Mouse (Mus musculus) limb, embryonic 12.5 days (tissue): ENCODE measurements around the gene Casz1. TPM values are rescaled to one million over a fixed set of nuclear protein-coding genes. Genes with fewer than 3 reads are reported as not detected.

Experiments used
- ATAC-seq: fragments of 200-750 bp; cut with Nextera tagmentation; 2 replicates; pipeline ENCODE4 v1.8.0; 2017; ENCODE audit warnings: low read depth, moderate TSS enrichment; ENCODE audit not compliant: insufficient number of reproducible peaks, insufficient read depth, low FRiP score, low TSS enrichment
- H3K27ac ChIP-seq: fragments of 300-500 bp; sonication (generic); 2 replicates; pipeline ENCODE4 v1.5.1; 2016; ENCODE audit warnings: mild to moderate bottlenecking, moderate library complexity
- H3K27me3 ChIP-seq: fragments of 300-500 bp; sonication (generic); 2 replicates; pipeline ENCODE4 v1.6.1; 2016; ENCODE audit warnings: mild to moderate bottlenecking, moderate library complexity
- H3K36me3 ChIP-seq: fragments of 300-500 bp; sonication (generic); 2 replicates; pipeline ENCODE4 v1.6.1; 2016; ENCODE audit warnings: mild to moderate bottlenecking, moderate library complexity
- H3K4me1 ChIP-seq: fragments of 300-500 bp; sonication (generic); replicated peaks from 2 replicates; pipeline ENCODE4 v1.6.1; 2016
- H3K4me2 ChIP-seq: fragments of 300-500 bp; sonication (generic); 2 replicates; pipeline ENCODE4 v1.6.1; 2016; ENCODE audit warnings: mild to moderate bottlenecking, moderate library complexity
- H3K4me3 ChIP-seq: fragments of 300-500 bp; sonication (generic); replicated peaks from 2 replicates; pipeline ENCODE4 v1.5.1; 2016; ENCODE audit warnings: mild to moderate bottlenecking
- H3K9ac ChIP-seq: fragments of 300-500 bp; sonication (generic); replicated peaks from 2 replicates; pipeline ENCODE4 v1.6.1; 2016; ENCODE audit warnings: mild to moderate bottlenecking, moderate library complexity
- H3K9me3 ChIP-seq: fragments of 300-500 bp; sonication (generic); 2 replicates; pipeline ENCODE4 v1.6.1; 2016; ENCODE audit warnings: mild to moderate bottlenecking, moderate library complexity
- WGBS: fragments of 180-500 bp; shearing (Covaris S2); methylation state at CpG from one replicate; pipeline ENCODE4 v1.1.7; 2016; 5-methylcytosine and 5-hydroxymethylcytosine counted together
- polyA plus RNA-seq: library from polyadenylated mRNA; unstranded; fragments of >200 nt; fragmentation: Nextera tagmentation; extraction: Ambion mirVana; gene quantifications from 2 replicates; pipeline ENCODE4 v1.2.1, GENCODE M21; 2016

Casz1 gene
- polyA plus RNA-seq, 1 experiment from 2014 or later = 4.7 TPM

DNA sequence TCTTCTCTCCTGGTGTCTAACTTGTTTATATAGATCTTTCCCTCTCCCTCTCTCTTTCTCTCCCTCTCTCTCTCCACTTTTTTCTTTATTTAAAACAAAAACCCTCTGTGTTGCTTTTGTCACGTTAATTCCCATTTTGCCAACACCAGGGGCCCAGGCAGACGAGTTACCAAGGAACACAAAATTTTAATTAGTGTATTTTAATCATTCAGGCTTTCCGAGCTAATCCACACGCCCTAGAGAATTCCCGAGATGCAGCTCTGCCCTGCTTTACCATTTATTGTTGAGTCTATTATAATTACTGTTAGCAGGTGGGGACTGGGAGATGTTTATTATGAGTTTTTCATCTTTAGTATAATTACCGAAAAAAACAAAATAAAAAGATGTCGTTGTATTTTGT, 56.4 kb downstream of the Casz1 start:
- Histone ChIP-seq H3K4me2 (peak overlapping the region; percentile 70), H3K4me1 (peaks cover 30% of the 10 kb centered on the region), H3K9me3 (no peaks in the 10 kb centered on the region), H3K36me3 (no peaks in the 10 kb centered on the region), H3K4me3 (peak overlapping the region; percentile 37), H3K27me3 (peaks cover 70% of the 10 kb centered on the region), H3K9ac (no peak overlapping the region; the same call in 1 of the 2 replicates), H3K27ac (0 out of 2 replicates have a peak overlapping the region, but pooled peaks have one; percentile 59)
- ATAC-seq = no peak
- 28% methylated on average over 7 of the region's 7 CpGs for WGBS

DNA sequence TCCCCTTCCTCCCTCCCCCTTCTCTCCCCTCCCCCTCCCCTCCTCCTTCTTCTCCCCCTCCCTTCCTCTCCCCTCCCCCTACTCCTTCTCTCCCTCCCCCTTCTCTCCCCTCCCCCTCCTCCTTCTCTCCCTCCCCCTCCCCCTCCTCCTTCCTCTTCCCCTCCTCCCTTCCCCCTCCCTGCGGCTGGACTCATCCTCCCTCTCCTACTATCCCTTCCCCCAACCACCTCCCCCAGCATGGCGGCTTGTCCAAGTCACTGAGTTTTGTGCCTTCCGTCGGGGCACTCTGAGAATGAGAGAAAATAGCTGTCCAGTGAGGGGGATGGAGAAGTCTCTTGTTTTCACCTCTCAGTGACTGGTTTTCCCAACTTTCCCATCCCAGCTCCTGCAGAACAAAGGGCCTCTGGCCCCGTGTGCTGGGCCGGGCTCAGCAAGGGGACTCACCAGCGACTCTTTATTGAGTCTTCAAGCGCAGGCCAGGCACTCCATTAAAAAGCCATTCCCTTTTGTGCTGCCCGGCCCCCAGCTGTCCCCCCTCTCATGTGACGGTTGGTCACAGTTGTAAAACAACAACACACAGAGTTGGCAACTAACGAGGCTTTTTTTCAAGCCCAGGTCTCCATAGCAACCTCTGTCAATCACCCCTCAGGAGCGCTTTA, 62.7 kb downstream of the Casz1 start:
- Histone ChIP-seq H3K9ac (no peak overlapping the region), H3K4me2 (peak overlapping the region; percentile 18), H3K9me3 (no peaks in the 10 kb centered on the region), H3K4me3 (no peak overlapping the region), H3K27ac (peak overlapping the region; percentile 80), H3K27me3 (peaks cover 56% of the 10 kb centered on the region), H3K36me3 (no peaks in the 10 kb centered on the region), H3K4me1 (peaks cover 39% of the 10 kb centered on the region)
- 4% methylated on average over 11 of the region's 12 CpGs for WGBS
- ATAC-seq = no peak

DNA sequence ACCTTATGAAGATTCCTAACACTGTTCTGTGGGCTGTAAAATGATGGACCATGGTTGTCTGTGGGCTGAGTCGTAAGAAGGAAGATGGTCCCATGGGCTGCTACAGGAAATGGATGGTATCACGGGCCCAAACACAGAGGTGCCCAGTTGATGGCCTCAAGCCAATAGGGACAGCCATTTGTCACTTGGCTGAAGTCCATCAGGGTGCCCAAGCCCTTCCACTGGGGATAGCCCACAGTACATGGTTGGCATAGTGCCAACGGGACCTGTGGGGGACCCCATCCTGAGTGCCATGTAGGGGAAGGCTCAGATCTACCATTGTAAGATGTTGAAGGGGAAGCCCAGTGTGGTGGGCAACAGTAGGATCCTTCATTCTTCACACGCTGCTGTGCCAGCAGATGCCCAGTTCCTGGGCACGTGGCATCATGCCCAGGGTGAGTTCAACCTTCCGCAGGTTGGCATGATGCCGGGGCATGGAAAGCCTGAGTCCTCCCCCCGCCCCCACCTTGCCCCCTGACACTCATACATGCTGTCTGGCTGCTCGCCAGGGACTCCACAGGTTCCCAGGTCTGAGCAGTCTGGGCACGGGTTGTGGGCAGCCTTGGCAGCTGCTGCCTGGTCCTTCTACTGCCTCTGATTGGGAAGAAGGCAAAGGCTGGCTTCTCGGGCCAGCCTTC, 63.6 kb downstream of the Casz1 start:
- Histone ChIP-seq H3K4me2 (no peak overlapping the region), H3K27ac (no peak overlapping the region), H3K4me1 (peaks cover 47% of the 10 kb centered on the region), H3K27me3 (peaks cover 51% of the 10 kb centered on the region), H3K4me3 (no peak overlapping the region), H3K9ac (no peak overlapping the region), H3K9me3 (no peaks in the 10 kb centered on the region), H3K36me3 (no peaks in the 10 kb centered on the region)
- ATAC-seq = no peak
- whole genome bisulfite sequencing = 87% methylated on average over 11 of the region's 11 CpGs

GRCm38 (mm10) chr4:148869566-148869965, 65.3 kb downstream of the Casz1 start:
- Histone ChIP-seq H3K4me1 (peaks cover 62% of the 10 kb centered on the region), H3K36me3 (no peaks in the 10 kb centered on the region), H3K27ac (no peak overlapping the region), H3K9ac (no peak overlapping the region), H3K4me3 (no peak overlapping the region), H3K27me3 (peaks cover 64% of the 10 kb centered on the region), H3K4me2 (no peak overlapping the region), H3K9me3 (no peaks in the 10 kb centered on the region)
- ATAC-seq = no peak
- WGBS = 90% methylated on average over 7 of the region's 7 CpGs

DNA sequence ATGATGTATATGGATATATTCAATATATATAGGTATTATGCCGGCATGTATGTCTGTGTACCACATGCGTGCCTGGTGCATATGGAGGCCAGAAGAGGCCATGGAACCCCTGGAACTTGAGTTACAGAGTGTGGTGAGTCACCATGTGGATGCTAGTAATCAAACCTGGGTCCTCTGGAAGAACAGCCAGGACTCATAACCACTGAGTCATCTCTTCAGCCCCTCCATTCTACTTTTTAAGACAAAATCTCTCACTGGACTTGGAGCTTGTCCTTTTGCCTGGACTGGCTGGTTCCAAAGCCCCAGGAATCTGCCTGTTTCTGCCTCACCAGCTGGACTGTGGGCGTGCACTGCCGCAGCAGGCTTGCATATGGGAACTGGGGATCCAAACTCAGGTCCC, 66.3 kb downstream of the Casz1 start:
- WGBS = 88% methylated on average over 4 of the region's 4 CpGs
- no peaks in the 10 kb centered on the region for H3K36me3 ChIP-seq
- H3K4me3 ChIP-seq = no peak overlapping the region
- peaks cover 62% of the 10 kb centered on the region for H3K4me1 ChIP-seq
- no peak for ATAC-seq
- H3K9ac ChIP-seq = no peak overlapping the region
- peak overlapping the region; percentile 46; the same call in 1 of the 2 replicates for H3K4me2 ChIP-seq
- H3K27me3 ChIP-seq = peaks cover 65% of the 10 kb centered on the region
- H3K9me3 ChIP-seq = no peaks in the 10 kb centered on the region
- no peak overlapping the region for H3K27ac ChIP-seq

DNA sequence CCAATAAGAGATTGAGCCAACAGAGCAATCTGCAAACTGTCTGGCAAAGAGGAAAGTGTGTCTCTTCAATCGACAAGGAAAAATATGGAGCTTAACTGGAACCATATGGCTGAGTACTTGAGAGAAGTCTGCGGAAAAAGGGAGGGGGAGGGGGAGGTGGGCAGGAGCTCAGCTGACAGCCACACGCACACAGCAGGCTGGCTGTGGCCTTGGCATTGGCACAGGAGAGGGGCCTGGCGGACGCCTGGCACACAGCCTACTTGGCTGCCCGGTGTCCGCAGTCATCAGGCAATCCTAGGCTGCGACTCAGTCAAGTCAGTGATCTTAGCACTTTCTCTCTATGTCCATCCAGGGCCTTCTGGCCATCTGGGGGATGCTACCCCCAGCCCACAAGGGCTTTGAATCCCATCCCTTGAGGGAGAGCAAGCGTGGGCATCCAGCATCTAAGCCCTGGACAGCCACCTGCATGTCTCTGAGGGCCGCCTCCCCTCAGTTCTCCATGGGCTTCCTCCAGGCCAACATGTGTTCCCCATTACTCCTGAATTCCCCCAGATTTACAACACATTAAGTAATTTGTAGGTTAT, 67.6 kb downstream of the Casz1 start:
- no peaks in the 10 kb centered on the region for H3K9me3 ChIP-seq
- no peaks in the 10 kb centered on the region for H3K36me3 ChIP-seq
- H3K4me2 ChIP-seq = peak overlapping the region; percentile 46
- H3K4me3 ChIP-seq = no peak overlapping the region
- peak; percentile 69; the same call in 1 of the 2 replicates for ATAC-seq
- H3K4me1 ChIP-seq = peaks cover 56% of the 10 kb centered on the region
- H3K27ac ChIP-seq = peak overlapping the region; percentile 81
- H3K27me3 ChIP-seq = peaks cover 63% of the 10 kb centered on the region
- 13% methylated on average over 10 of the region's 10 CpGs for WGBS
- H3K9ac ChIP-seq = no peak overlapping the region; the same call in 1 of the 2 replicates

DNA sequence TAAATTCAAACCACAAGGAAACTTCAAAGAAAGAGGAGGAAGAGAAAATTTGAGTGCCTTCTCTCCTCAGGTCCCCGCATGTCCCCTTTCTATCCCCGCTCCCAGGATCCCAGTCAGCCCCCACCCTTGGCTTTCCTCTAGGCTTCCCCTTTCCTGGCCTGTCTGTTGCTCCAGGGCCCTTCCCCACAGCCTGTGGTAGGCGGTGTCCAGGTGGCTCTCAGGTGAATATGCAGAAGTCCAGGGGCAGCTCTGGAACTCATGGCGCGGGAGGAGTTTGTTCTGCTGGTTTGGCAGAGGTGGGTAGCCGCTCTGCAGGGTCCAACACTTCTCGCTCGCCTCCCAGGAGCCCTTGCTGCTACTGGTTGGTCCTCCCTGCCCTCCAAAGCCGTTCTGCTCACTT, 68.1 kb downstream of the Casz1 start:
- H3K9ac ChIP-seq = no peak overlapping the region
- WGBS = 18% methylated on average over 9 of the region's 9 CpGs
- H3K4me2 ChIP-seq = peak overlapping the region; percentile 46
- no peaks in the 10 kb centered on the region for H3K9me3 ChIP-seq
- no peak overlapping the region for H3K4me3 ChIP-seq
- H3K27ac ChIP-seq = peak overlapping the region; percentile 81
- H3K27me3 ChIP-seq = peaks cover 68% of the 10 kb centered on the region
- H3K36me3 ChIP-seq = no peaks in the 10 kb centered on the region
- H3K4me1 ChIP-seq = peaks cover 50% of the 10 kb centered on the region
- ATAC-seq = no peak

GRCm38 (mm10) chr4:148872783-148873182, 68.6 kb downstream of the Casz1 start:
- no peak for ATAC-seq
- peaks cover 69% of the 10 kb centered on the region for H3K27me3 ChIP-seq
- H3K36me3 ChIP-seq = no peaks in the 10 kb centered on the region
- no peak overlapping the region for H3K9ac ChIP-seq
- WGBS = 35% methylated on average over 12 of the region's 12 CpGs
- H3K4me2 ChIP-seq = peak overlapping the region; percentile 46
- peaks cover 46% of the 10 kb centered on the region for H3K4me1 ChIP-seq
- no peaks in the 10 kb centered on the region for H3K9me3 ChIP-seq
- H3K27ac ChIP-seq = peak overlapping the region; percentile 81
- H3K4me3 ChIP-seq = no peak overlapping the region

DNA sequence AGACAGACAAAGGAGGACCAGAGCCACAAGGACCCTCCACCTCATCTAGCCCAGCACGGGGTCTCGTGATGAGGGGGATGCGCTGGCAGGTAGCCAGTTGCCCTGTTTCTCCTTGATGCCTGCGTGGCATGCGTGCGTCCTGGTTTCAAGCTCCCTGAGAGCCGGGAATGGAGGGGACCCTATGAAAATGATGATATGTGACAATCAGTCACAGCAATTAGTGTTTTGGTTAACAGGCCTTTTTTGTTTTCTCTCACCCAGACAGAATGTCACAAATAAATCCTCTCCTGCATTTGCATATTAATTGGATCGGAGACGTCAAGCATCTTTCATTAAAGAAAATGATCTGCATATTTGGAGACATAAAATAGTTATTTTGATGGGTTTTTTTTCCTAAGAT, 71.9 kb downstream of the Casz1 start:
- H3K27ac ChIP-seq = no peak overlapping the region
- no peak overlapping the region for H3K9ac ChIP-seq
- H3K36me3 ChIP-seq = no peaks in the 10 kb centered on the region
- no peaks in the 10 kb centered on the region for H3K9me3 ChIP-seq
- H3K4me3 ChIP-seq = no peak overlapping the region
- H3K27me3 ChIP-seq = peaks cover 82% of the 10 kb centered on the region
- no peak overlapping the region for H3K4me2 ChIP-seq
- no peak for ATAC-seq
- WGBS = 86% methylated on average over 9 of the region's 9 CpGs
- peaks cover 46% of the 10 kb centered on the region for H3K4me1 ChIP-seq

DNA sequence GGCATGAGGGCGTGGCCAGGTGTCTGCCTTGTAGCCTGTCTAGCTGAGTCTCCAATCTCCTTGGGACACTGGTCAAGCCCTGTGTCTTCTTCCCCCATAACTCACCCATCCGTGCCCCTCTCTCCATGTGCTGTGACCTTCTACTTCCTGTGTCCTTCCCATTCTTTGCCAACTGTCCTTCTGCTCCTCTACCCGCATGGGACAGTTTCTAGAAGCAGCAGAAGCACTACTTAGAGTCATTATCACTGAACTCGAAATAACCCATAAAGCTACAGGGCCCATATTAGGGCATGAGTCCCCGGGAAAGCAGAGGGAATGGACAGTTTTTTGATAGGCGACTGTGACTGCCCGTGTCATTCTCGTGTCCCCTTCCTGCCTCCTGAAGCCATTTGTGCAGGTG, 72.6 kb downstream of the Casz1 start:
- WGBS = 82% methylated on average over 8 of the region's 8 CpGs
- peaks cover 89% of the 10 kb centered on the region for H3K27me3 ChIP-seq
- no peaks in the 10 kb centered on the region for H3K9me3 ChIP-seq
- H3K4me2 ChIP-seq = no peak overlapping the region
- H3K4me3 ChIP-seq = no peak overlapping the region
- H3K27ac ChIP-seq = no peak overlapping the region
- no peak overlapping the region for H3K9ac ChIP-seq
- no peaks in the 10 kb centered on the region for H3K36me3 ChIP-seq
- ATAC-seq = no peak
- peaks cover 44% of the 10 kb centered on the region for H3K4me1 ChIP-seq

DNA sequence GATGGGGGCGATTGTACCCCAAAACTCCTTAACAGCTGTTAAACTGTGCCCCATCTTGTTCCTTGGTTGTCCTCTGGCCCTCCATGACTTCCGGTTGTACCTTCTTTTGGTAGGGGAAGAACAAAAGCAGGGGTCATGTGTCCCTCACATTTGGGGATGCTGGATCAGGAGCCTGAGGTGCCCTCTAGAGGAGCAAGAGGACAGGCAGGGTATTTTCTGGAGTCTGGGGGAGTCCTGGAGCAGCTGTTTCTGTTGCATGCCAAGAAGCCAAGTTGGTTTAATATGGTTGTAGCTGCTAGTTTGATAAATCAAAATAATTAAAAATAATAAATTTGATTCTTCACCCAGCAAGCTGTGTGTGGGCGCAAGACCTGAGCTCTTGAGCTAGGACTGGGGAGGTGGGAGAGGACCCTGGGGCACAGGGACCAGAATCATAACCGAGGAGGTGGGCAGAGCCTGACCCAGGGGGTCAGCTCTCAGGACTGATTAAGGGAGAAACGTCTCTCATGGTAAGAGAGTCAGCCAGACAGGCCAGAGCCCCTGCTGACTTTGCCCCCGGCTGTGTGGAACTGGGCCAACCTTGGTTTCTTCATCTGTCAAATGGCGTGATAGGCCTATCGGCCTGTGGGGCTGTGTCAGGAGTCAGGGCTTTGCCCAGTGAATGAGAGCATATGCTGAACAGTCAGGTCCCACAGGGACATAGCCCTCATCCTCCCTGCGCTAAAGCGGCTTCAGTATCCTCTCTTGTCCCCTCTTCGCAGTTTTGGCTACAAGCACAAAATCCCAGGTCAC, 74.2 kb downstream of the Casz1 start:
- peaks cover 92% of the 10 kb centered on the region for H3K27me3 ChIP-seq
- H3K36me3 ChIP-seq = no peaks in the 10 kb centered on the region
- H3K9me3 ChIP-seq = no peaks in the 10 kb centered on the region
- no peak overlapping the region for H3K4me3 ChIP-seq
- ATAC-seq = no peak
- no peak overlapping the region for H3K9ac ChIP-seq
- 68% methylated on average over 11 of the region's 11 CpGs for WGBS
- no peak overlapping the region for H3K27ac ChIP-seq
- peaks cover 37% of the 10 kb centered on the region for H3K4me1 ChIP-seq
- no peak overlapping the region for H3K4me2 ChIP-seq
